Mouse (Mus musculus): Measurements from ENCODE around the gene Nr1h4. TPM values are rescaled to one million over a fixed set of nuclear protein-coding genes. Genes with fewer than 3 reads are reported as not detected.

Gene Nr1h4
- polyA plus RNA-seq, 1 experiment: 0.05 TPM

DNA sequence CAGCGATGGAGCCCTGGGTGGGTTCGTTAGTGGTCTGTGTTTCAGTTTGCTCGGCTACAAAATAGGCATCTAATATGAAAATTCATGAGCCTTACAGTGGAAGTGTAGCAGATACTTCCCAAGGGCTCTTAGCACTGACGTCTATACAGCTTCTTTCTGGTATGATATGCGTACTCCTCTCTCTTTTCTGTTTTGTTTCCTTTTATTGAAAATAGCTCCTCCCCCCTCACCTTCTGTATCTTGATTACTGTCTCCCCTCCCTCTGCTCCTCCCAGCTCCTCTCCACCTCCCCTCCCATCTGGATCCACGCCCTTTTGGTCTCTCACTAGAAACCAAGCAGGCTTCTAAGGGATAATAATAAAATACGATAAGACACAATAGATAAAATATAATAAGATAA is 37.8 kb downstream of the Nr1h4 start:
- TF ChIP-seq MYOG (IDR thresholded peaks at IDR 0.05; ENCODE audit: control insufficient read depth, extremely low read depth, insufficient read length) (no peak), CEBPB (IDR thresholded peaks at IDR 0.05; ENCODE audit: low read depth) (no peak), CTCF (IDR thresholded peaks at IDR 0.05; ENCODE audit: control insufficient read depth, insufficient read depth, insufficient read length) (no peak), FOSL1 (IDR thresholded peaks at IDR 0.05; ENCODE audit: insufficient read depth, low read length, poor library complexity, severe bottlenecking) (no peak), MAX (IDR thresholded peaks at IDR 0.05) (no peak), MYOD1 (IDR thresholded peaks at IDR 0.05; ENCODE audit: control insufficient read depth, insufficient read length, low read depth) (no peak), USF1 (IDR thresholded peaks at IDR 0.05; ENCODE audit: low read depth) (no peak)
- H3K36me3 ChIP-seq (ENCODE audit: control insufficient read depth, insufficient read depth): no peaks in the 10 kb centered on the region
- H3ac ChIP-seq (ENCODE audit: control insufficient read depth, insufficient read length, low read depth): no peak overlapping the region
- no peaks in the 10 kb centered on the region for H3K79me2 ChIP-seq (ENCODE audit: control insufficient read depth, insufficient read depth)
- no peak overlapping the region for H3K4me3 ChIP-seq (ENCODE audit: insufficient read depth, poor library complexity, severe bottlenecking)
- no peaks in the 10 kb centered on the region for H3K79me3 ChIP-seq (ENCODE audit: low read depth)
- H3K27me3 ChIP-seq (ENCODE audit: control insufficient read depth, insufficient read depth, insufficient read length): no peaks in the 10 kb centered on the region

DNA sequence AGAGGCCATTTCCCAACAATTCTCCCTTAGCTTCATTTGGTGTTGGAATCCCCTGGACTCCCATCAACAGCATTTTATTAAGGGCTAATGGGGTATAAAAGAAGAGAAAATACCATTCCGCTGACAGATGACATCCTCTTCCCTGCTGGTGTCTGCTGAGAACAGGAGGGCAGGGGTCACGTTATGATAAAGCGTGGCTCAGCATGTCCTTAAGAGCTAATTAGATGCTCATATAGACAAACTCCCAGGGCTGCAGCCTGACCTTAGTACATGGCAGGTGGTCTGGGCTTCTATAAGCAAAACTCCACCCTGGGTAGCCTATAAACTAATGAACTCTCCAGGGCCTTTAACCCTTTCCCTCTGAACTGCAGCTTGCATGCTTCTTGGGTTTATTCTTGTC is 42.1 kb downstream of the Nr1h4 start:
- H3K4me3 ChIP-seq (ENCODE audit: insufficient read depth, poor library complexity, severe bottlenecking): no peak overlapping the region
- no peaks in the 10 kb centered on the region for H3K27me3 ChIP-seq (ENCODE audit: control insufficient read depth, insufficient read depth, insufficient read length)
- no peaks in the 10 kb centered on the region for H3K79me3 ChIP-seq (ENCODE audit: low read depth)
- TF ChIP-seq MYOD1 (IDR thresholded peaks at IDR 0.05; ENCODE audit: control insufficient read depth, insufficient read length, low read depth): no peak
- no peaks in the 10 kb centered on the region for H3K79me2 ChIP-seq (ENCODE audit: control insufficient read depth, insufficient read depth)
- H3K36me3 ChIP-seq (ENCODE audit: control insufficient read depth, insufficient read depth): no peaks in the 10 kb centered on the region
- H3ac ChIP-seq (ENCODE audit: control insufficient read depth, insufficient read length, low read depth): no peak overlapping the region

DNA sequence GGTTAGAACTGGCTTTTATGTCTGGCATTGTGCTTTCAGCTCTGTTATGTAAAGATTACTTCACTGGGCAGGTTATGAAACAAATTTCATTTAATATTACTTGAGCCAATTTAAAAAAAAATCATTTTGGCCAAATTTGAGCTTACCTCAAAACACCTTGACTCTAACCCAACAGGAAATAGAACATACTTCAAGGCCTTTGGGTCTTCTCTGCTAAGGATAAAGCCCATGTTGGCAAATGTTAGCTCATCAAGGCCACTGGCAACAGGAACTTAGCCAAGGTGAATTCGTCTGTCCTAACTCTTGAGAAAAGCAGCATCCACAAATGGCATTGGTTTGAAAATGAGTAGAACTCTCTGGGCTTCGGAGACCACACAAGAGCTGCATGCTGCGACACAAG is 43.1 kb downstream of the Nr1h4 start:
- H3K36me3 ChIP-seq (ENCODE audit: control insufficient read depth, insufficient read depth): no peaks in the 10 kb centered on the region
- no peaks in the 10 kb centered on the region for H3K79me2 ChIP-seq (ENCODE audit: control insufficient read depth, insufficient read depth)
- no peak for TF ChIP-seq MAX (IDR thresholded peaks at IDR 0.05)
- TF ChIP-seq CEBPB (IDR thresholded peaks at IDR 0.05; ENCODE audit: low read depth): no peak
- no peak for TF ChIP-seq USF1 (IDR thresholded peaks at IDR 0.05; ENCODE audit: low read depth)
- TF ChIP-seq CTCF (IDR thresholded peaks at IDR 0.05; ENCODE audit: control insufficient read depth, insufficient read depth, insufficient read length): no peak
- TF ChIP-seq MYOG (IDR thresholded peaks at IDR 0.05; ENCODE audit: control insufficient read depth, extremely low read depth, insufficient read length): no peak
- no peak for TF ChIP-seq MYOD1 (IDR thresholded peaks at IDR 0.05; ENCODE audit: control insufficient read depth, insufficient read length, low read depth)
- no peak for TF ChIP-seq FOSL1 (IDR thresholded peaks at IDR 0.05; ENCODE audit: insufficient read depth, low read length, poor library complexity, severe bottlenecking)
- H3K4me3 ChIP-seq (ENCODE audit: insufficient read depth, poor library complexity, severe bottlenecking): no peak overlapping the region
- H3K27me3 ChIP-seq (ENCODE audit: control insufficient read depth, insufficient read depth, insufficient read length): no peaks in the 10 kb centered on the region
- no peaks in the 10 kb centered on the region for H3K79me3 ChIP-seq (ENCODE audit: low read depth)
- no peak overlapping the region for H3ac ChIP-seq (ENCODE audit: control insufficient read depth, insufficient read length, low read depth)

DNA sequence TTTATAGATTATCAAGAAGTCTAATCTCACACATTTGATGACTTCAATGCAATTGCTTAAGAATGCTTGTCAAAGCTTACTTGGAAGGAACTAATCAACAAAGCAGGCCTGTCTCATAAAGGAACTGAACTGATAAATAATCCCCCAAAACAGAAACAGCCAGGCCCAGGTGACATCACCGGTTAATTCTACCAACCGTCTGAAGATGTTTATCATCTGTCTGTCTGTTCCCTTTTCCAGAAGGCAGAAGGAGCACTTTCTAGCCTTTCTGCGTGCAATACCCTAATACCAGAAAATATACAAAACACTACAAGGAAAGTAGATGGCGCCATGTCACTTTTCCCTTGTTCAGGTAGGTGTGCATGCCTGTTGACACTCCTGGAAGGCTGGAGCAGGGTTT is 43.9 kb downstream of the Nr1h4 start:
- Histone ChIP-seq H3ac (ENCODE audit: control insufficient read depth, insufficient read length, low read depth) (no peak overlapping the region), H3K79me3 (ENCODE audit: low read depth) (no peaks in the 10 kb centered on the region), H3K36me3 (ENCODE audit: control insufficient read depth, insufficient read depth) (no peaks in the 10 kb centered on the region), H3K27me3 (ENCODE audit: control insufficient read depth, insufficient read depth, insufficient read length) (no peaks in the 10 kb centered on the region), H3K4me3 (ENCODE audit: insufficient read depth, poor library complexity, severe bottlenecking) (no peak overlapping the region), H3K79me2 (ENCODE audit: control insufficient read depth, insufficient read depth) (no peaks in the 10 kb centered on the region)
- TF ChIP-seq FOSL1 (IDR thresholded peaks at IDR 0.05; ENCODE audit: insufficient read depth, low read length, poor library complexity, severe bottlenecking): no peak
- no peak for TF ChIP-seq CTCF (IDR thresholded peaks at IDR 0.05; ENCODE audit: control insufficient read depth, insufficient read depth, insufficient read length)

DNA sequence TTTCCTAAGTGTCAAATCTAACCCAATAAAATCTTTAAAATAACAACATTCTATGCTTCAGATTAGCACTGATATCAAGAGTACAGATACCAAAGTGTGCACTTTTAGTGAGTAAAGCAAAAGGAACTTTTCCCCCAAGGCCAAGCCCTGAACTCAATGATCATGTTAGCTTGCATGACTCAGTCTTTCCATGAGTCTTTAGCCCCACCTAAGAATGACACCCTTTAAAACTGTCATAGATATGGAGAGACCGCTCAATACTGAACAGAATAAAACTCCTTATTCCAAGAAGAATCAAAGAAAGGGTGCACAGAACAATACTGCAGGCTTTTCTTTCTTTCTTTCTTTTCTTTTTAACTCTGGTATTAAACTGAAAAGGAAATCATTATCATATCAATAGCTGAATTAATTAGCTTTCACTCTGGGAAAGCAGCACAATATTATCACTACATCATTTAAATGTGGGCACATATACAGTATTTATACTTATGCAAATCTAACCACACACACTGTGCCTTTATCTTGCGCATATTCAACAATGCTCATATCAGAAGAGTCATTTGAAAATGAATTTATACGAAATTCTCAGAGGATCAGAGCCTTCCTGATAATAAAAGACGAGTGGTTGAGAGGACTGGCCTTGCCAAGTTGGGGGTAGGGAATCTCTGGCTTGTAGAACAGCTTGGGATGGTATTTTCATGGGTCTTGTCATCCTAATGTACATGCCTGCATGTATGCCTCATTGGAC is 46.2 kb downstream of the Nr1h4 start:
- Histone ChIP-seq H3ac (ENCODE audit: control insufficient read depth, insufficient read length, low read depth) (no peak overlapping the region), H3K79me3 (ENCODE audit: low read depth) (no peaks in the 10 kb centered on the region), H3K27me3 (ENCODE audit: control insufficient read depth, insufficient read depth, insufficient read length) (no peaks in the 10 kb centered on the region), H3K36me3 (ENCODE audit: control insufficient read depth, insufficient read depth) (no peaks in the 10 kb centered on the region), H3K4me3 (ENCODE audit: insufficient read depth, poor library complexity, severe bottlenecking) (no peak overlapping the region), H3K79me2 (ENCODE audit: control insufficient read depth, insufficient read depth) (no peaks in the 10 kb centered on the region)
- TF ChIP-seq MAX (IDR thresholded peaks at IDR 0.05) (no peak), CTCF (IDR thresholded peaks at IDR 0.05; ENCODE audit: control insufficient read depth, insufficient read depth, insufficient read length) (no peak), FOSL1 (IDR thresholded peaks at IDR 0.05; ENCODE audit: insufficient read depth, low read length, poor library complexity, severe bottlenecking) (no peak), USF1 (IDR thresholded peaks at IDR 0.05; ENCODE audit: low read depth) (no peak), CEBPB (IDR thresholded peaks at IDR 0.05; ENCODE audit: low read depth) (no peak), MYOG (IDR thresholded peaks at IDR 0.05; ENCODE audit: control insufficient read depth, extremely low read depth, insufficient read length) (no peak), MYOD1 (IDR thresholded peaks at IDR 0.05; ENCODE audit: control insufficient read depth, insufficient read length, low read depth) (no peak)

DNA sequence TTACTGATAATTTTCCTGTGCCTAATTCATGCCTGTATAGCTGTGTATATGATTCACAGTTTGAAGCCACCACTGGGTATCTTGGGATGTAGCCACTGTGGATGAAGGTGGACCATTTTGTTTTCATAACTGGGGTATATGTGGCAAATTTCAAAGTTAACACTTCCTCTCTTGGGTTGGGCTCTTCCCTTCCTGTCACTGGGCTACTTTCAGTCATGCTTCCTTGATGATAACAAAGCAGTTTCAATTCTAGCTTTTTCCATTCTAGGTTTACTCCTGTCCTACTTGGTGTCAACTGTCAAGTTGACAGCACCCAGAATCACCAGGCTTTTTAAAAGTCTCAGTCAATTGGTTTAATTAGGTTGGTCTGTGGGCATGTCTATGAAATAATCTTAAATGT is 48.5 kb downstream of the Nr1h4 start:
- Histone ChIP-seq H3K36me3 (ENCODE audit: control insufficient read depth, insufficient read depth) (no peaks in the 10 kb centered on the region), H3K4me3 (ENCODE audit: insufficient read depth, poor library complexity, severe bottlenecking) (no peak overlapping the region), H3ac (ENCODE audit: control insufficient read depth, insufficient read length, low read depth) (no peak overlapping the region), H3K79me3 (ENCODE audit: low read depth) (no peaks in the 10 kb centered on the region), H3K79me2 (ENCODE audit: control insufficient read depth, insufficient read depth) (no peaks in the 10 kb centered on the region), H3K27me3 (ENCODE audit: control insufficient read depth, insufficient read depth, insufficient read length) (no peaks in the 10 kb centered on the region)
- no peak for TF ChIP-seq MYOD1 (IDR thresholded peaks at IDR 0.05; ENCODE audit: control insufficient read depth, insufficient read length, low read depth)
- TF ChIP-seq USF1 (IDR thresholded peaks at IDR 0.05; ENCODE audit: low read depth): no peak
- TF ChIP-seq FOSL1 (IDR thresholded peaks at IDR 0.05; ENCODE audit: insufficient read depth, low read length, poor library complexity, severe bottlenecking): no peak

All from C2C12 (cell line).